Mouse (Mus musculus): Measurements from ENCODE around the gene Gtpbp10.

DNA sequence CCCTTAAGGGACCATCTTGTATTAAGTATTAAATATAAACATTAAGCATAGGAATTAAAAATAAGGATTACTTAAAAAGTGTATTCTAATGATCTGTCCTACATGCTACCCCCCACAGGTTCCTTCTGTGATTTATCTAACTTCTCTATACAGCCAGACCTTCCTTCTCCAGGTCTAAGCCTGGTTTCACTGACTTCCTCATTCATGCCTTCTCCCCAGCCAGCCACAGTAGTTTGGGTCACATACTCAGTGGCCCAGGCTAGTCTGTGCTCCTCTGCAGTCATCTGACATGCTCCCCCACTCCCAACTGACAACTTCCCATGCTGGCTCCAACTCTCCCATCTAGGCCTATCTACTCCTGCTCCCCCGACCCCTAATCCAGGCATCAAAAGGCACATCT, 8.2 kb downstream of the Gtpbp10 start:
- TF ChIP-seq CTCF (IDR thresholded peaks at IDR 0.05; ENCODE audit: control insufficient read depth, insufficient read depth, low read length) (no peak), POLR2A (IDR thresholded peaks at IDR 0.05; ENCODE audit: borderline replicate concordance, control insufficient read depth, low read depth, low read length) (no peak)

All from bone marrow, adult 2 months (tissue).